Mouse (Mus musculus): ENCODE data around the gene Gclc. TPM values are rescaled to one million over a fixed set of nuclear protein-coding genes. Genes with fewer than 3 reads are reported as not detected.

The Gclc gene
- polyA plus RNA-seq, 1 experiment from 2014 or later = 12.3 TPM

GRCm38 (mm10) chr9:77766218-77766617 is 11.9 kb downstream of the Gclc start:
- H3K9ac ChIP-seq (ENCODE audit: low read depth, low read length) = no peak overlapping the region
- H3K4me2 ChIP-seq = no peak overlapping the region
- H3K4me3 ChIP-seq (ENCODE audit: low read depth, low read length) = no peak overlapping the region
- WGBS (ENCODE audit: insufficient replicate concordance) = 88% methylated on average over 8 of the region's 8 CpGs
- H3K27me3 ChIP-seq (ENCODE audit: control insufficient read depth, insufficient read depth, low read length) = no peaks in the 10 kb centered on the region
- H3K4me1 ChIP-seq (ENCODE audit: control insufficient read depth, insufficient read depth, low read length) = no peaks in the 10 kb centered on the region; the same call in 1 of the 2 replicates
- H3K36me3 ChIP-seq (ENCODE audit: control insufficient read depth, insufficient read depth, low read length) = no peaks in the 10 kb centered on the region
- H3K27ac ChIP-seq (ENCODE audit: low read depth, low read length) = no peak overlapping the region
- H3K9me3 ChIP-seq (replicated peaks; ENCODE audit: control insufficient read depth, low read length) = no peaks in the 10 kb centered on the region
- no peak for ATAC-seq (replicated peaks; ENCODE audit: insufficient number of reproducible peaks, low FRiP score, low TSS enrichment)

GRCm38 (mm10) chr9:77766767-77767166 is 12.4 kb downstream of the Gclc start:
- Histone ChIP-seq H3K4me3 (ENCODE audit: low read depth, low read length) (no peak overlapping the region), H3K9ac (ENCODE audit: low read depth, low read length) (no peak overlapping the region), H3K4me2 (no peak overlapping the region), H3K9me3 (replicated peaks; ENCODE audit: control insufficient read depth, low read length) (no peaks in the 10 kb centered on the region), H3K27ac (ENCODE audit: low read depth, low read length) (no peak overlapping the region), H3K27me3 (ENCODE audit: control insufficient read depth, insufficient read depth, low read length) (no peaks in the 10 kb centered on the region), H3K36me3 (ENCODE audit: control insufficient read depth, insufficient read depth, low read length) (no peaks in the 10 kb centered on the region), H3K4me1 (ENCODE audit: control insufficient read depth, insufficient read depth, low read length) (no peaks in the 10 kb centered on the region; the same call in 1 of the 2 replicates)
- 78% methylated on average over 3 of the region's 3 CpGs for WGBS (ENCODE audit: insufficient replicate concordance)
- no peak for ATAC-seq (replicated peaks; ENCODE audit: insufficient number of reproducible peaks, low FRiP score, low TSS enrichment)

- WGBS (ENCODE audit: insufficient replicate concordance) = 84% methylated on average over 6 of the region's 6 CpGs
These were observed 16.6 kb downstream of the Gclc start for GRCm38 (mm10) chr9:77770909-77771308.

GRCm38 (mm10) chr9:77771330-77771729 is 17.0 kb downstream of the Gclc start:
- Histone ChIP-seq H3K27me3 (ENCODE audit: control insufficient read depth, insufficient read depth, low read length) (no peaks in the 10 kb centered on the region), H3K9ac (ENCODE audit: low read depth, low read length) (no peak overlapping the region), H3K36me3 (ENCODE audit: control insufficient read depth, insufficient read depth, low read length) (no peaks in the 10 kb centered on the region), H3K4me1 (ENCODE audit: control insufficient read depth, insufficient read depth, low read length) (no peaks in the 10 kb centered on the region; the same call in 1 of the 2 replicates), H3K4me2 (no peak overlapping the region), H3K4me3 (ENCODE audit: low read depth, low read length) (no peak overlapping the region), H3K9me3 (replicated peaks; ENCODE audit: control insufficient read depth, low read length) (no peaks in the 10 kb centered on the region), H3K27ac (ENCODE audit: low read depth, low read length) (no peak overlapping the region)
- 88% methylated on average over 5 of the region's 5 CpGs for WGBS (ENCODE audit: insufficient replicate concordance)
- ATAC-seq (replicated peaks; ENCODE audit: insufficient number of reproducible peaks, low FRiP score, low TSS enrichment) = no peak

More at GRCm38 (mm10) chr9:77770909-77771308, 16.6 kb downstream of the Gclc start:
- Histone ChIP-seq H3K27ac (ENCODE audit: low read depth, low read length) (no peak overlapping the region), H3K27me3 (ENCODE audit: control insufficient read depth, insufficient read depth, low read length) (no peaks in the 10 kb centered on the region), H3K4me1 (ENCODE audit: control insufficient read depth, insufficient read depth, low read length) (no peaks in the 10 kb centered on the region; the same call in 1 of the 2 replicates), H3K36me3 (ENCODE audit: control insufficient read depth, insufficient read depth, low read length) (no peaks in the 10 kb centered on the region), H3K9me3 (replicated peaks; ENCODE audit: control insufficient read depth, low read length) (no peaks in the 10 kb centered on the region), H3K4me2 (no peak overlapping the region), H3K4me3 (ENCODE audit: low read depth, low read length) (no peak overlapping the region), H3K9ac (ENCODE audit: low read depth, low read length) (no peak overlapping the region)
- no peak for ATAC-seq (replicated peaks; ENCODE audit: insufficient number of reproducible peaks, low FRiP score, low TSS enrichment)

GRCm38 (mm10) chr9:77771765-77772383 is 17.5 kb downstream of the Gclc start:
- no peaks in the 10 kb centered on the region; the same call in 1 of the 2 replicates for H3K4me1 ChIP-seq (ENCODE audit: control insufficient read depth, insufficient read depth, low read length)
- WGBS (ENCODE audit: insufficient replicate concordance) = 69% methylated on average over 10 of the region's 10 CpGs
- H3K36me3 ChIP-seq (ENCODE audit: control insufficient read depth, insufficient read depth, low read length) = no peaks in the 10 kb centered on the region
- no peaks in the 10 kb centered on the region for H3K27me3 ChIP-seq (ENCODE audit: control insufficient read depth, insufficient read depth, low read length)
- no peaks in the 10 kb centered on the region for H3K9me3 ChIP-seq (replicated peaks; ENCODE audit: control insufficient read depth, low read length)
- H3K27ac ChIP-seq (ENCODE audit: low read depth, low read length) = no peak overlapping the region
- H3K4me2 ChIP-seq = no peak overlapping the region
- no peak overlapping the region for H3K4me3 ChIP-seq (ENCODE audit: low read depth, low read length)
- H3K9ac ChIP-seq (ENCODE audit: low read depth, low read length) = no peak overlapping the region
- no peak for ATAC-seq (replicated peaks; ENCODE audit: insufficient number of reproducible peaks, low FRiP score, low TSS enrichment)

- H3K4me2 ChIP-seq = no peak overlapping the region
- 73% methylated on average over 7 of the region's 7 CpGs for WGBS (ENCODE audit: insufficient replicate concordance)
- no peaks in the 10 kb centered on the region for H3K4me1 ChIP-seq (ENCODE audit: control insufficient read depth, insufficient read depth, low read length)
- no peak overlapping the region for H3K27ac ChIP-seq (ENCODE audit: low read depth, low read length)
- H3K27me3 ChIP-seq (ENCODE audit: control insufficient read depth, insufficient read depth, low read length) = no peaks in the 10 kb centered on the region
- H3K36me3 ChIP-seq (ENCODE audit: control insufficient read depth, insufficient read depth, low read length) = 0 out of 2 replicates have a peak, but pooled peaks cover 8% of the 10 kb centered on the region
- ATAC-seq (replicated peaks; ENCODE audit: insufficient number of reproducible peaks, low FRiP score, low TSS enrichment) = no peak
- H3K4me3 ChIP-seq (ENCODE audit: low read depth, low read length) = no peak overlapping the region
- no peaks in the 10 kb centered on the region for H3K9me3 ChIP-seq (replicated peaks; ENCODE audit: control insufficient read depth, low read length)
- no peak overlapping the region for H3K9ac ChIP-seq (ENCODE audit: low read depth, low read length)
These were observed 22.6 kb downstream of the Gclc start for GRCm38 (mm10) chr9:77776720-77777515.

- Histone ChIP-seq H3K4me3 (ENCODE audit: low read depth, low read length) (no peak overlapping the region), H3K27ac (ENCODE audit: low read depth, low read length) (no peak overlapping the region), H3K4me2 (no peak overlapping the region), H3K9me3 (replicated peaks; ENCODE audit: control insufficient read depth, low read length) (no peaks in the 10 kb centered on the region), H3K36me3 (ENCODE audit: control insufficient read depth, insufficient read depth, low read length) (0 out of 2 replicates have a peak, but pooled peaks cover 8% of the 10 kb centered on the region), H3K27me3 (ENCODE audit: control insufficient read depth, insufficient read depth, low read length) (no peaks in the 10 kb centered on the region), H3K9ac (ENCODE audit: low read depth, low read length) (no peak overlapping the region), H3K4me1 (ENCODE audit: control insufficient read depth, insufficient read depth, low read length) (no peaks in the 10 kb centered on the region)
- 91% methylated on average over 5 of the region's 5 CpGs for WGBS (ENCODE audit: insufficient replicate concordance)
- ATAC-seq (replicated peaks; ENCODE audit: insufficient number of reproducible peaks, low FRiP score, low TSS enrichment) = no peak
These were observed 23.3 kb downstream of the Gclc start for GRCm38 (mm10) chr9:77777622-77778021.

- WGBS (ENCODE audit: insufficient replicate concordance) = 85% methylated on average over 4 of the region's 4 CpGs
- Histone ChIP-seq H3K27ac (ENCODE audit: low read depth, low read length) (no peak overlapping the region), H3K36me3 (ENCODE audit: control insufficient read depth, insufficient read depth, low read length) (0 out of 2 replicates have a peak, but pooled peaks cover 8% of the 10 kb centered on the region)
These were observed 25.4 kb downstream of the Gclc start for GRCm38 (mm10) chr9:77779711-77780110.

More at GRCm38 (mm10) chr9:77779711-77780110, 25.4 kb downstream of the Gclc start:
- no peaks in the 10 kb centered on the region for H3K4me1 ChIP-seq (ENCODE audit: control insufficient read depth, insufficient read depth, low read length)
- H3K4me2 ChIP-seq = no peak overlapping the region
- no peaks in the 10 kb centered on the region for H3K27me3 ChIP-seq (ENCODE audit: control insufficient read depth, insufficient read depth, low read length)
- H3K9me3 ChIP-seq (replicated peaks; ENCODE audit: control insufficient read depth, low read length) = no peaks in the 10 kb centered on the region
- H3K9ac ChIP-seq (ENCODE audit: low read depth, low read length) = no peak overlapping the region
- H3K4me3 ChIP-seq (ENCODE audit: low read depth, low read length) = no peak overlapping the region
- no peak for ATAC-seq (replicated peaks; ENCODE audit: insufficient number of reproducible peaks, low FRiP score, low TSS enrichment)
